Mouse (Mus musculus) lung, postnatal 0 days (tissue): ENCODE measurements around the gene Spaca3.
A peak's percentile ranks its signal among the peaks of the same experiment; 100 is the strongest.

Experiments used
- CTCF ChIP-seq: IDR thresholded peaks from 2 replicates; pipeline ENCODE4 v1.5.1; 2016; ENCODE audit warnings: antibody characterized with exemption, mild to moderate bottlenecking
- EP300 ChIP-seq: IDR thresholded peaks from 2 replicates; pipeline ENCODE4 v1.6.1; 2016; ENCODE audit warnings: antibody characterized with exemption, mild to moderate bottlenecking, control low read depth

DNA sequence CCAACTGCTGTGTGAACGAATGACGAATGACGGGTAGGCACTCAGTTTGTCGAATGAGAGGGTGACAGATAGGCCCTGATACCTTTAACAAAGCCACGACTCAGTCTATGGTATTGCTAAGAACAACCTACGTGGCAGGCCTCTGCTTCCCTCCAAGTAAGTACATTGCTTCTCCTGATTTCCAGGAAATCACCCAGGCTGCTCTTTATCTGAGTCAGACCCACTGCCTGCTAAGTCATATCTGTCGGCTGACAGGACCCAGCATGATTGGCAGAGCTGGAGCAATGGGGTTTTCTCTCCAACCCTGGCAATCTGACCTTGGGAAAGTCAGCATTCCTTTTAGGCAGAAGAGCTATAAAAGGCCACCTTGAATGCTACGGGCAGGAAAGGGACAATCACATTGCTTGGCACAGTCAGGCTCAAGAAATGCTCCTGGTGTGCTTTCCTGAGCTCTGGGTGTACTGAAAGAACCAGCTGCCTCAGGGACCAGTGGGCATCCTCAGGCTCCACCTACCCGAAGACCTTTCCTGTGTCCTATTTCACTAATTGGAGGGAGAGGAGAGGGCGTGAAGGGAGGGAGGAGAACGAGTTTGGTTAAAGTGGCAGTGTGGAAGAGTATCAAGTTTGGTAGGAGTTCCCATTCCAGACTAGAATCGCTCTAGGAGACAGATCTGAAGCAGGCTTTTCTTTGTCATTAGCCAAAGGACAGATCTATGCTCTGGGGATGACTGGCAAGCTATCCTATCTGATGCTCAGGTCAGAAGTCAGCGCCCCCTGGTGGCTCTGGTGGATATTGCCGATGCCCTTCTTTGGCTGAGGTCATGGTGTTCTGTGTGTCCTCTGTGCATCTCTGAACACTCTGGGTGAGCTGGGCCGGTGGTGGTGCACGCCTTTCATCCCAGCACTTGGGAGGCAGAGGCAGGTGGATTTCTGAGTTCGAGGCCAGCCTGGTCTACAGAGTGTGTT, 14.6 kb downstream of the Spaca3 start:
- peak; percentile 87 for TF ChIP-seq CTCF
- no peak for TF ChIP-seq EP300
